Mouse (Mus musculus) liver, adult 10 weeks (tissue): ENCODE results near the gene Ift74. TPM values are rescaled to one million over a fixed set of nuclear protein-coding genes. Genes with fewer than 3 reads are reported as not detected.

ENCODE experiments used
- polyA plus RNA-seq: library from polyadenylated mRNA; stranded (reverse); fragments of 350-450 nt; fragmentation: Illumina TruSeq; extraction: RNeasy Lipid Tissue Mini Kit (QIAGEN cat#74804); gene quantifications from one replicate; pipeline ENCODE4 v1.2.3, GENCODE M21; 2014; ENCODE audit warnings: low read depth, low replicate concordance

Ift74 gene
- 10.7 TPM for polyA plus RNA-seq

DNA sequence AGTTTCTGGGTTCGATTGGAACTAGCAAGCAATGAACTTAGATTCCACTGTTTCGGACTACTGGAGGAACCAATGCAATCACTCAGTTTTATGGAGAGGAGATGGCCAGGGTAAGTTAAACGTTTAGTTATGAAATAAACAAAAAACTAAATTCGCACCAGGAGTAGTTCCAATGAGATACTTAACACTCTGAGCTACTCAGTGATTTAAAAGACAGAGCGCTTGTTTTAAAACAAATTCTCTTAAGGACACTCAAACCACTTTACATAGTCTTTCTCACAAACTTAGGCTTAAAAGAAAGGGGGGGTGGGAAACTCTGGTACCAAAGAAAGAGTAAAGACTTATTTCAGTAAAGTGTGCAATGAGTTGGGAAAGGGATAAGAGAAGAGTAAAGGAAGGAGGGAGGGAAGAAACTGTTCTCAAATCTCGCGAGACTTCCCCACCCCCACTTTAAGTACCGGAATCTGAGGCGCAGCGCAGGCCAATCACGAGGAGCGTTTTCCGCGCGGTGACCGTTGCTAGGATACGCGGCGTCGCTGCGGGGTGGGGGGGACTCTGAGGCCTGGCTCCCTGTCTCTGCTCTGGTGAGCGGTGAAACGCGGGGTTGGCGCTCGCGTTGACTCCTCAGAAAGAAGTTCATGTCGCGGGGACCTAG lies at the start of gene Ift74:
Gene Ift74, plus strand, starts transcription at position 520 of the 655 bp plus-strand sequence.

DNA sequence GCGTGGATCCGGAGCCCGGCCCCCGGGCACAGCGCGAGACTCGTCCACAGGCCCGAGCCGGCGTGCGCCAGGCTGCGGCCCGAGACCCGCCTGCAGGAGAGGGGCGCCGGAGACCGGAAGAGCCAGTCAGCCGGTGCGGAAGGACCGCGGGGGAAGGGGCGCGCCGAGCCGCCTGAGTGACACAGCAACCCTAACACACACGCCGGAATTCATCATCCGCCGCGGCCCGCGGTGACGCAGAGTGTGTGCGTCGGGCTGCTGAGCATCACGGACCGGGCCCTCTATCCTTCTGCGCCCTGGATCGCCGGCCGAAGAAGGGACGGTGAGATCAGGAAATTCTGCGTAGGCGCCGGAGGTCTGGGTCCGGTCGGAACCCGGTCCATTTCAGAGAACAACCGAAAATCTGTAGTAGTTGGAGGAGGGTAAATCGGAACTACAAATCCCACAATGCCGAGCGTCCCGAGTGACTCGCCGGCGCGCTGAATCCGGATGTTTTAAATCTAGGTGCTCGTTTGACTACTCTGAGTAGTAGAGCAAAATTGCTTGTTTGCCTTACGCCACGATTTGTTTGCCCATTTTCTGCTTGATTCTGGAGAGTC lies 11.2 kb upstream of the Ift74 start, which contains the start of gene Plaa:
Gene Plaa, minus strand, starts transcription at position 214 of the 599 bp plus-strand sequence.

DNA sequence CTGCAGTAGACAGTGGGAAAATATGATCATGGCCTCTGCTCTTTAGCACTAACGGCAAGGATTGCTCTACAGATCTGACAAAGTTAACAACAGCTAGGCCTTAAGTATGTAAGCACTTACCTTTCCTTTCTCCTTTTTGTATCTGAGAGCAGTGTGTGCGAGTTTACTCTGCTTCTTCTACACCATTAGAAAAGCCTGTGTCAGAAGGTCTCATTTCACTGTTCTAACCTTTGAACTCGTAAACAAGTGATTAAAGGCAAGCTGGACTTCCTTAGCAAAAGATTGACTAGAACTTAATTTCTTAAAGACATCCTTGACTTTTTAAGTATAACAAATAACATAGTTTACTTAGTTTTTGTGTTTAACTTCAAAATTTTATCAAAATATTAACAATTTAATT lies 35.6 kb downstream of the Ift74 start, which contains the start of gene Lrrc19:
Gene Lrrc19, minus strand, starts transcription at position 225 of the 400 bp plus-strand sequence.

DNA sequence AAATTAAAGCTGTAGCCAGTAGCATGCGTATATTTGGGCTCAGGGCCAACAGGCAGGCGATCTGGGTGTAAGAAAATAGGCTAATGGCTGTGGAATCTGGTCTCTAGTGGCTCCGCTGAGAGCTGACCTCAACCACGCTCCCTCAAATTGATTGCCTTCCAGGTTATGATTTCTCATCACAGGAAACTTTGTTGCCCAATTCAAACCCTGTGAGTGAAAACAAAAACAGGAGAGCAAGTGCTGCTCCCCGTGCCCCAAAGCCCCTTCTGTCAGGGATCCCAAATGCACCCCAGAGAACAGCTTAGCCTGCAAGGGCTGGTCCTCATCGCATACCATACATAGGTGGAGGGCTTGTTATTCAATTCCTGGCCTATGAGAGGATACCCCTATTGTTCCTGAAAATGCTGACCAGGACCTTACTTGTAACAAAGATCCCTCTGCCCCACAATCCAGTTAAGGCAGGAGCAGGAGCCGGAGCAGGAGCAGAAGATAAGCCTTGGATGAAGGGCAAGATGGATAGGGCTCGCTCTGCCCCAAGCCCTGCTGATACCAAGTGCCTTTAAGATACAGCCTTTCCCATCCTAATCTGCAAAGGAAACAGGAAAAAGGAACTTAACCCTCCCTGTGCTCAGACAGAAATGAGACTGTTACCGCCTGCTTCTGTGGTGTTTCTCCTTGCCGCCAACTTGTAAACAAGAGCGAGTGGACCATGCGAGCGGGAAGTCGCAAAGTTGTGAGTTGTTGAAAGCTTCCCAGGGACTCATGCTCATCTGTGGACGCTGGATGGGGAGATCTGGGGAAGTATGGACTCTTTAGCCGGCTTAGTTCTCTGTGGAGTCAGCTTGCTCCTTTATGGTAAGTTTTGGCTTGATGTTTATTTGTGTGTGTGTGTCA lies 124.8 kb downstream of the Ift74 start, which contains the start of gene Tek:
Gene Tek, plus strand, starts transcription at position 452 of the 894 bp plus-strand sequence.

Other genes with a start within 250 kb of the Ift74 start
- gene Gm10306, start 57.9 kb upstream of the Ift74 start, polyA plus RNA-seq: not detected
- gene Caap1, start 57.7 kb upstream of the Ift74 start, polyA plus RNA-seq: 10.9 TPM
- gene Plaa, start 11.2 kb upstream of the Ift74 start, polyA plus RNA-seq: 84.8 TPM
- 0.74 TPM for gene Lrrc19, start 35.7 kb downstream of the Ift74 start, polyA plus RNA-seq
- 7.3 TPM for gene Tek, start 124.8 kb downstream of the Ift74 start, polyA plus RNA-seq